Mouse (Mus musculus): ENCODE data around the gene Itm2b. TPM values are rescaled to one million over a fixed set of nuclear protein-coding genes. Genes with fewer than 3 reads are reported as not detected.

Gene Itm2b
- total RNA-seq, 2 experiments from 2014 or later, result 363 to 375 TPM

GRCm38 (mm10) chr14:73326511-73326910 is 58.6 kb downstream of the Itm2b start:
- DNase-seq, result no peak
- intact Hi-C loops (cut with DNase I), result no loop called here

- intact Hi-C loops (cut with DNase I), result no loop called here
- DNase-seq, result peak; percentile 82
Observed at GRCm38 (mm10) chr14:73325456-73326381, 59.4 kb downstream of the Itm2b start, which contains the start of gene Rb1. Gene Rb1 (minus strand): TSS chr14:73325822.

- intact Hi-C loops (cut with DNase I), result no loop called here
- peak; percentile 49 for DNase-seq
Observed at GRCm38 (mm10) chr14:73324634-73325455, 60.2 kb downstream of the Itm2b start.

GRCm38 (mm10) chr14:73323965-73324364 is 61.1 kb downstream of the Itm2b start:
- intact Hi-C loops (cut with DNase I), result no loop called here
- no peak for DNase-seq

GRCm38 (mm10) chr14:73322142-73322541 is 62.9 kb downstream of the Itm2b start:
- intact Hi-C loops (cut with DNase I), result no loop called here
- no peak for DNase-seq

GRCm38 (mm10) chr14:73316933-73317332 is 68.2 kb downstream of the Itm2b start:
- no peak for DNase-seq
- intact Hi-C loops (cut with DNase I), result no loop called here

- intact Hi-C loops (cut with DNase I), result no loop called here
- DNase-seq, result no peak
Observed at GRCm38 (mm10) chr14:73313864-73314263, 71.2 kb downstream of the Itm2b start.

GRCm38 (mm10) chr14:73313396-73313795 is 71.7 kb downstream of the Itm2b start:
- DNase-seq, result no peak
- intact Hi-C loops (cut with DNase I), result no loop called here

GRCm38 (mm10) chr14:73312909-73313308 is 72.2 kb downstream of the Itm2b start:
- no peak for DNase-seq
- intact Hi-C loops (cut with DNase I), result no loop called here

Other genes starting within 250 kb of the Itm2b start
- gene Lpar6, start 147.4 kb downstream of the Itm2b start, total RNA-seq (2021), result 1 to 10 TPM; 1.2 to 1.4 TPM
- gene Rb1, start 59.5 kb downstream of the Itm2b start, total RNA-seq (2021), result 10 to 100 TPM; 45.8 to 49.0 TPM
- 10 to 100 TPM; 34.9 to 43.6 TPM for gene Med4, start 124.7 kb upstream of the Itm2b start, total RNA-seq (2021)
- 100 to 1,000 TPM; 103 to 107 TPM for gene Sucla2, start 140.0 kb upstream of the Itm2b start, total RNA-seq (2021)
- 1 to 10 TPM; 4.6 to 6.1 TPM for gene Nudt15, start 163.0 kb upstream of the Itm2b start, total RNA-seq (2021)

Data from left cerebral cortex, postnatal 4 days (tissue).